Mouse (Mus musculus): ENCODE data around the gene Efna3. TPM values are rescaled to one million over a fixed set of nuclear protein-coding genes. Genes with fewer than 3 reads are reported as not detected.

The Efna3 gene
- total RNA-seq, 2 experiments from 2014 or later = 50.4 to 59.5 TPM

- DNase-seq (ENCODE audit: low spot score in 2 of 2) = no peak
- intact Hi-C loops (cut with DNase I) = loop anchor here (2.0 kb wide), 1 partner anchor 13 kb away; no protein-coding TSS in a partner anchor
Observed at GRCm38 (mm10) chr3:89341794-89342193, 19.0 kb upstream of the Efna3 start.

- intact Hi-C loops (cut with DNase I) = loop anchor here (2.0 kb wide), 1 partner anchor 14 kb away; no protein-coding TSS in a partner anchor
- DNase-seq (ENCODE audit: low spot score in 2 of 2) = peak; percentile 64 to 74
Observed at GRCm38 (mm10) chr3:89340465-89340864, 17.7 kb upstream of the Efna3 start.

GRCm38 (mm10) chr3:89339416-89339815 is 16.7 kb upstream of the Efna3 start:
- DNase-seq (ENCODE audit: low spot score in 2 of 2) = peak; percentile 57
- intact Hi-C loops (cut with DNase I) = loop anchor here (2.0 kb wide), 1 partner anchor 19 kb away; no protein-coding TSS in a partner anchor

- no peak for DNase-seq (ENCODE audit: low spot score in 2 of 2)
- intact Hi-C loops (cut with DNase I) = loop anchor here (2.0 kb wide), 1 partner anchor 17 kb away; no protein-coding TSS in a partner anchor
Observed at GRCm38 (mm10) chr3:89337721-89338578, 15.2 kb upstream of the Efna3 start, which contains the start of gene Efna4. TSS of gene Efna4 (minus strand) at chr3:89338028.

GRCm38 (mm10) chr3:89337062-89337720 is 14.4 kb upstream of the Efna3 start:
- intact Hi-C loops (cut with DNase I) = no loop called here
- no peak for DNase-seq (ENCODE audit: low spot score in 2 of 2)

- intact Hi-C loops (cut with DNase I) = no loop called here
- DNase-seq (ENCODE audit: low spot score in 2 of 2) = no peak
Observed at GRCm38 (mm10) chr3:89336529-89336928, 13.8 kb upstream of the Efna3 start.

- intact Hi-C loops (cut with DNase I) = no loop called here
- DNase-seq (ENCODE audit: low spot score in 2 of 2) = no peak
Observed at GRCm38 (mm10) chr3:89333053-89333452, 10.3 kb upstream of the Efna3 start.

- intact Hi-C loops (cut with DNase I) = no loop called here
- no peak for DNase-seq (ENCODE audit: low spot score in 2 of 2)
Observed at GRCm38 (mm10) chr3:89332476-89332875, 9.7 kb upstream of the Efna3 start.

- no peak for DNase-seq (ENCODE audit: low spot score in 2 of 2)
- intact Hi-C loops (cut with DNase I) = no loop called here
Observed at GRCm38 (mm10) chr3:89332013-89332412, 9.2 kb upstream of the Efna3 start.

- no peak for DNase-seq (ENCODE audit: low spot score in 2 of 2)
- intact Hi-C loops (cut with DNase I) = no loop called here
Observed at GRCm38 (mm10) chr3:89331561-89331960, 8.8 kb upstream of the Efna3 start.

GRCm38 (mm10) chr3:89330948-89331347 is 8.2 kb upstream of the Efna3 start:
- intact Hi-C loops (cut with DNase I) = no loop called here

GRCm38 (mm10) chr3:89330346-89330745 is 7.6 kb upstream of the Efna3 start:
- intact Hi-C loops (cut with DNase I) = no loop called here
- DNase-seq (ENCODE audit: low spot score in 2 of 2) = no peak

More at GRCm38 (mm10) chr3:89330948-89331347, 8.2 kb upstream of the Efna3 start:
- DNase-seq (ENCODE audit: low spot score in 2 of 2) = no peak

- no peak for DNase-seq (ENCODE audit: low spot score in 2 of 2)
- intact Hi-C loops (cut with DNase I) = no loop called here
Observed at GRCm38 (mm10) chr3:89328623-89329022, 5.9 kb upstream of the Efna3 start.

GRCm38 (mm10) chr3:89327371-89327870 is 4.7 kb upstream of the Efna3 start:
- intact Hi-C loops (cut with DNase I) = no loop called here
- no peak for DNase-seq (ENCODE audit: low spot score in 2 of 2)

GRCm38 (mm10) chr3:89325882-89326281 is 3.1 kb upstream of the Efna3 start:
- DNase-seq (ENCODE audit: low spot score in 2 of 2) = no peak
- intact Hi-C loops (cut with DNase I) = no loop called here

GRCm38 (mm10) chr3:89322131-89322500 is 649 bp downstream of the Efna3 start:
- intact Hi-C loops (cut with DNase I) = no loop called here
- DNase-seq (ENCODE audit: low spot score in 2 of 2) = peak in 1 of 2 experiments; percentile 49

GRCm38 (mm10) chr3:89321183-89322130 is 1.3 kb downstream of the Efna3 start:
- DNase-seq (ENCODE audit: low spot score in 2 of 2) = peak; percentile 48 to 54
- intact Hi-C loops (cut with DNase I) = loop anchor here (2.0 kb wide), 1 partner anchor 17 kb away; the partner anchor contains the start of gene Efna4

GRCm38 (mm10) chr3:89320581-89321182 is 2.1 kb downstream of the Efna3 start:
- intact Hi-C loops (cut with DNase I) = loop anchor here (2.0 kb wide), 1 partner anchor 18 kb away; the partner anchor contains the start of gene Efna4

More at GRCm38 (mm10) chr3:89320581-89321182, 2.1 kb downstream of the Efna3 start:
- peak; percentile 60 to 69 for DNase-seq (ENCODE audit: low spot score in 2 of 2)
